Mouse (Mus musculus): ENCODE measurements around the gene Wfdc2. TPM values are rescaled to one million over a fixed set of nuclear protein-coding genes. Genes with fewer than 3 reads are reported as not detected.

Wfdc2 gene
- total and polyA plus RNA-seq, 3 experiments = not detected

GRCm38 (mm10) chr2:164518266-164519170 lies 43.7 kb upstream of the Wfdc2 start:
- peaks cover 16% of the 10 kb centered on the region for H3K9me3 ChIP-seq (replicated peaks; ENCODE audit: low read length)
- no peak for DNase-seq (ENCODE audit: extremely low read depth)
- peaks cover 2 to 25% of the 10 kb centered on the region in 2 experiments for H3K4me1 ChIP-seq (ENCODE audit: control insufficient read depth in 1 of 2, insufficient read depth in 2 of 2)
- no peak overlapping the region for H3K4me3 ChIP-seq (replicated peaks in 1 of 3; ENCODE audit: low read depth in 2 of 3, low read length in 2 of 3, poor library complexity in 1 of 3)
- no peak overlapping the region for H3K27ac ChIP-seq (ENCODE audit: insufficient read depth, low read depth)
- H3K36me3 ChIP-seq (replicated peaks in 1 of 2; ENCODE audit: control insufficient read depth in 1 of 2, insufficient read depth in 1 of 2, low read length in 1 of 2) = no peaks in the 10 kb centered on the region
- dilution Hi-C loops (cut with MboI; ENCODE audit: extremely low pct_ligation_motif_present, extremely low pct_unique_long_range_greater_than_20kb, low sequenced_read_pairs) (no loop called here), in situ Hi-C loops (cut with MboI; ENCODE audit: low pct_ligation_motif_present, low pct_unique_long_range_greater_than_20kb, low sequenced_read_pairs) (loop anchor here (5.0 kb wide), 1 partner anchor 111 kb away; the partner anchor contains the start of gene Matn4)
- H3K79me2 ChIP-seq (replicated peaks; ENCODE audit: control insufficient read depth, extremely low read depth, insufficient read depth, poor library complexity, severe bottlenecking) = no peaks in the 10 kb centered on the region
- no peak overlapping the region for H3K4me2 ChIP-seq (ENCODE audit: insufficient read depth, low read depth, poor library complexity, severe bottlenecking)
- no peak for TF ChIP-seq CHD1 (IDR thresholded peaks at IDR 0.05; ENCODE audit: low read depth, low read length)
- TF ChIP-seq HCFC1 (IDR thresholded peaks at IDR 0.05; ENCODE audit: low read depth, low read length) = no peak
- TF ChIP-seq ZNF384 (IDR thresholded peaks at IDR 0.05; ENCODE audit: low read depth, low read length) = no peak
- TF ChIP-seq ZC3H11A (IDR thresholded peaks at IDR 0.05; ENCODE audit: low read depth, low read length) = no peak
- no peak for TF ChIP-seq RCOR1 (conservative IDR thresholded peaks at IDR 0.05; ENCODE audit: low read depth, low read length)
- TF ChIP-seq ZKSCAN1 (IDR thresholded peaks at IDR 0.05; ENCODE audit: borderline replicate concordance, low read depth, low read length) = no peak
- TF ChIP-seq RAD21 (IDR thresholded peaks at IDR 0.05; ENCODE audit: low read depth, low read length) = no peak
- no peak for TF ChIP-seq POLR2AphosphoS2 (IDR thresholded peaks at IDR 0.05; ENCODE audit: low read depth, low read length)
- no peak for TF ChIP-seq JUND (conservative IDR thresholded peaks at IDR 0.05; ENCODE audit: low read depth, low read length)
- no peak for TF ChIP-seq IRF4 (IDR thresholded peaks at IDR 0.05; ENCODE audit: low read depth, low read length)
- TF ChIP-seq USF1 (IDR thresholded peaks at IDR 0.05; ENCODE audit: low read depth, low read length) = no peak
- TF ChIP-seq USF2 (conservative IDR thresholded peaks at IDR 0.05; ENCODE audit: low read depth, low read length) = no peak
- no peak overlapping the region for H3K9ac ChIP-seq (ENCODE audit: insufficient read depth, low read depth)
- H3K27me3 ChIP-seq (replicated peaks) = peaks cover 9% of the 10 kb centered on the region

DNA sequence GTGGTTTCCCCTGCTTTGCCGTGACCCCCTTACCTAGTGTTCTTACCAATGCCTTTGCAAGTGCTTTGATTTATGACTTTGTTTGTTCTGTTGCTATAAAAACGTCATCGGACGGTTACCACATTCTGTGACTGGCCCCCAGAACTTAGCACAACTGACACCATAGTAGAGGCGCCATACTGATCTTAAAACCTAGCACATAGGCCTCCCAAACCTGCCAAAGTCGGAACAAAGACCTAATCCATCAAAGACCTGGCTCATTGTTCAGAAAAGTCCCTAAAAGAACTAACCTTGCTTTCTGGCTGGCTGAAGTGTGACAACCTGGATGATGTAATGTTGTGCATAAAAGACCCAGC lies 43.1 kb upstream of the Wfdc2 start:
- H3K9me3 ChIP-seq (replicated peaks; ENCODE audit: low read length) = peaks cover 19% of the 10 kb centered on the region
- H3K4me3 ChIP-seq (replicated peaks in 1 of 3; ENCODE audit: low read depth in 2 of 3, low read length in 2 of 3, poor library complexity in 1 of 3) = no peak overlapping the region
- peaks cover 9% of the 10 kb centered on the region for H3K27me3 ChIP-seq (replicated peaks)
- no peak for DNase-seq (ENCODE audit: extremely low read depth)
- dilution Hi-C loops (cut with MboI; ENCODE audit: extremely low pct_ligation_motif_present, extremely low pct_unique_long_range_greater_than_20kb, low sequenced_read_pairs) = no loop called here
- peaks cover 2 to 25% of the 10 kb centered on the region in 2 experiments for H3K4me1 ChIP-seq (ENCODE audit: control insufficient read depth in 1 of 2, insufficient read depth in 2 of 2)
- no peak overlapping the region for H3K27ac ChIP-seq (ENCODE audit: insufficient read depth, low read depth)
- no peak overlapping the region for H3K4me2 ChIP-seq (ENCODE audit: insufficient read depth, low read depth, poor library complexity, severe bottlenecking)
- H3K79me2 ChIP-seq (replicated peaks; ENCODE audit: control insufficient read depth, extremely low read depth, insufficient read depth, poor library complexity, severe bottlenecking) = no peaks in the 10 kb centered on the region
- H3K9ac ChIP-seq (ENCODE audit: insufficient read depth, low read depth) = no peak overlapping the region
- no peak for TF ChIP-seq CHD1 (IDR thresholded peaks at IDR 0.05; ENCODE audit: low read depth, low read length)
- no peak for TF ChIP-seq MAX (IDR thresholded peaks at IDR 0.05; ENCODE audit: low read length)
- in situ Hi-C loops (cut with MboI; ENCODE audit: low pct_ligation_motif_present, low pct_unique_long_range_greater_than_20kb, low sequenced_read_pairs) = loop anchor here (5.0 kb wide), 1 partner anchor 112 kb away; the partner anchor contains the start of gene Matn4
- H3K36me3 ChIP-seq (replicated peaks in 1 of 2; ENCODE audit: control insufficient read depth in 1 of 2, insufficient read depth in 1 of 2, low read length in 1 of 2) = no peaks in the 10 kb centered on the region

Data from CH12.LX (cell line).